Comparison of ENCODE assay signal across 9 mouse cellular contexts in the genomic region with DNA sequence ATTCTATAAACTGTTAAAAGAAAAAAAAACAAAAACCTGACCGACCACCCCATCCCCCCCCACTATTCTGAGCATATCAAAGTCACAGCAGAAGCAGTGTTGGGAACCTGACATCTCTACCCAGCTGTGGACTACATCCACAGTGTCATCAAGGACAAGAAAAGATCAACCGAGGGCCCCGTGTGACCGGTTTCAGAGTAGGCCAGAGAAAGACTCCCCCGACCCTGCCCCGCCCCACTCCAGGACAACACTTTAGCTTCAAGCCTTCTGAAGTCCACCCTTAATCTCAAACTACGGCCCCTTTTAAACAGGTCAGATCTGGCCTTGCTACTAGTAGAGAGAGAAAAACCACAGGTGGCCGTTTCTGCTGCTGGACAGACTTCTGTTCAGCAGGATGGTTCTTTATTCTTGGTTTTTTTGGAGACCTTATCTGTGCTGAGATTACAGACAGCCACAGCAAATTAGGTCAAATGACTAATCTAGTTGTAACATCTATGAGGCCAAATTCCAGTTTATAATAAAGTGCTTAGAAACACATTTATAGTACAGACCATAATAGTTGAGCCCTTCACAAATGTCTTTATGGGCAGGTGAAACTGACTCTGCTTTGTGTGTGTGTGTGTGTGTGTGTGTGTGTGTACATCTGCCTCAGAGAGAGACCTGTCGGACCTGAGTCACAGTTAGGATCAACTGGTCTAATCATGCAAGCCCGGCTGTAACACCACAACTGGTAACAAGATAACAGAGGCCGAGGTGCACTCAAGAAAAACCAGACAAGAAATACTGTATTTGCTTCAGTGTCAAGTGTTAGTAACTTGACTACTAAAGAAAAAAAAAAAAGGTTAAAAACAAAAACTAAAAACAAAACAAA. TPM values are rescaled to one million over a fixed set of nuclear protein-coding genes. Genes with fewer than 3 reads are reported as not detected.
DNase-seq lines count a peak whose midpoint lies in the region; ATAC-seq lines count a peak whose summit lies in the region.
"Had no signal": no experiment of that assay in that cellular context is flagged by ENCODE, and none has a peak within 500 bp of the region (broad histone marks: within the 10 kb centered on the region; RNA-seq: fewer than 3 reads in every experiment).

No protein-coding gene starts in this region.

- peak overlapping the region; percentile 98 for H3K4me2 ChIP-seq in liver, embryonic 13.5 days

- H3K4me3 ChIP-seq in liver, embryonic 13.5 days (replicated peaks), result peak overlapping the region; percentile 97

- peaks cover 40% of the 10 kb centered on the region for H3K36me3 ChIP-seq in liver, embryonic 13.5 days

- peaks cover 74% of the 10 kb centered on the region for H3K4me1 ChIP-seq in liver, embryonic 13.5 days (replicated peaks)

- peak overlapping the region; percentile 95 for H3K27ac ChIP-seq in liver, embryonic 13.5 days

- intact Hi-C loops in heart, postnatal 25 days (cut with DNase I), result no loop called here

- DNase-seq in heart, adult 18-20 months, result peak; percentile 35 to 62
- DNase-seq in heart, postnatal 25 days (ENCODE audit: low spot score), result no peak
- DNase-seq in c-Kit-positive CD71-positive TER-119-positive erythroid progenitor cells, embryonic 14.5 days (ENCODE audit: low spot score), result peak; percentile 76
- peak; percentile 38 for DNase-seq in heart, postnatal 4 days
- DNase-seq in liver, embryonic 13.5 days, result peak; percentile 67
- DNase-seq in right cerebral cortex, postnatal 36 days (ENCODE audit: low spot score in 2 of 2), result no peak
- no peak for DNase-seq in gastrocnemius, postnatal 25 days

- H3K27me3 ChIP-seq in liver, embryonic 13.5 days, result no peaks in the 10 kb centered on the region
- H3K27me3 ChIP-seq: Patski had no signal

- peak; percentile 58 for ATAC-seq in liver, embryonic 13.5 days (ENCODE audit: low read depth)
- no peak for ATAC-seq in granulocyte monocyte progenitor cell, adult 5-6 weeks (replicated peaks; ENCODE audit: poor library complexity, severe bottlenecking)
- ATAC-seq: Patski had no signal

- H3K9ac ChIP-seq in liver, embryonic 13.5 days, result peak overlapping the region; percentile 98

- H3K9me3 ChIP-seq in liver, embryonic 13.5 days (replicated peaks), result no peaks in the 10 kb centered on the region

- 2% methylated on average over 11 of the region's 11 CpGs for WGBS in liver, embryonic 13.5 days (ENCODE audit: insufficient replicate concordance)

RNA-seq across cellular contexts. Expression of a gene that starts 4.9 kb away (rescaled TPM):
- 100 to 1,000 TPM; 101 to 128 TPM for total RNA-seq in heart, adult 18-20 months (2021)
- total RNA-seq in heart, postnatal 25 days (2021), result 10 to 100 TPM; 63.9 to 71.4 TPM
- 10 to 100 TPM; 98.2 to 100.0 TPM for total RNA-seq in heart, postnatal 4 days (2021)
- polyA plus RNA-seq in liver, embryonic 13.5 days (2015; fragmentation: Nextera tagmentation; extraction: Ambion mirVana), result 3.8 and 4.0 TPM in 2 replicates
- 112 and 113 TPM in 2 replicates for total RNA-seq in granulocyte monocyte progenitor cell, adult 5-6 weeks (2014; fragmentation: Nextera tagmentation)
- 97.9 and 112 TPM in 2 replicates for total RNA-seq in granulocyte monocyte progenitor cell, adult 5-6 weeks (2017)
- 10 to 100 TPM; 19.0 to 35.9 TPM for total RNA-seq in gastrocnemius, postnatal 25 days (2021)

Comparison
In these comparisons a context has a peak if more than half of its experiments do, and no peak if none do; other contexts are left out.
1. DNase-seq: peak in heart, adult 18-20 months (2 of 2), c-Kit-positive CD71-positive TER-119-positive erythroid progenitor cells, embryonic 14.5 days (single experiment), heart, postnatal 4 days (single experiment) and liver, embryonic 13.5 days (single experiment); none in heart, postnatal 25 days (single experiment), right cerebral cortex, postnatal 36 days (0 of 2) and gastrocnemius, postnatal 25 days (single experiment).